Mouse (Mus musculus): ENCODE measurements around the gene Cenpf. TPM values are rescaled to one million over a fixed set of nuclear protein-coding genes. Genes with fewer than 3 reads are reported as not detected.

Gene Cenpf
- polyA plus RNA-seq, 1 experiment from 2014 or later: 26.1 TPM

GRCm38 (mm10) chr1:189639581-189639980, 48.3 kb downstream of the Cenpf start:
- DNase-seq (ENCODE audit: low read depth, low spot score) (no peak), ATAC-seq (no peak)
- no peaks in the 10 kb centered on the region for H3K27me3 ChIP-seq
- in situ Hi-C loops (cut with MboI; ENCODE audit: low pct_unique_long_range_greater_than_20kb): no loop called here
- TF ChIP-seq CTCF (IDR thresholded peaks at IDR 0.05): no peak
- ChIA-PET CTCF (no interaction called here), POLR2A (no interaction called here)

GRCm38 (mm10) chr1:189633791-189634190, 54.1 kb downstream of the Cenpf start:
- CTCF ChIA-PET: no interaction called here
- ATAC-seq (no peak), DNase-seq (ENCODE audit: low read depth, low spot score) (no peak)
- TF ChIP-seq CTCF (IDR thresholded peaks at IDR 0.05): no peak
- H3K27me3 ChIP-seq: no peaks in the 10 kb centered on the region
- POLR2A ChIA-PET: no interaction called here
- in situ Hi-C loops (cut with MboI; ENCODE audit: low pct_unique_long_range_greater_than_20kb): no loop called here

GRCm38 (mm10) chr1:189631906-189632675, 55.8 kb downstream of the Cenpf start:
- TF ChIP-seq CTCF (IDR thresholded peaks at IDR 0.05): no peak
- ATAC-seq (no peak), DNase-seq (ENCODE audit: low read depth, low spot score) (no peak)
- H3K27me3 ChIP-seq: no peaks in the 10 kb centered on the region
- in situ Hi-C loops (cut with MboI; ENCODE audit: low pct_unique_long_range_greater_than_20kb): no loop called here
- ChIA-PET CTCF (interaction anchor here (1.7 kb wide), 1 partner anchor 15 kb away, joined by 5 read pairs; no protein-coding TSS in a partner anchor), POLR2A (no interaction called here)

GRCm38 (mm10) chr1:189630026-189630425, 57.9 kb downstream of the Cenpf start:
- ChIA-PET CTCF (no interaction called here), POLR2A (no interaction called here)
- no peak for ATAC-seq
- TF ChIP-seq CTCF (IDR thresholded peaks at IDR 0.05): no peak
- no peak for DNase-seq (ENCODE audit: low read depth, low spot score)
- in situ Hi-C loops (cut with MboI; ENCODE audit: low pct_unique_long_range_greater_than_20kb): no loop called here
- H3K27me3 ChIP-seq: no peaks in the 10 kb centered on the region

- ATAC-seq (peak; percentile 59), DNase-seq (ENCODE audit: low read depth, low spot score) (peak; percentile 28)
- CTCF ChIA-PET: interaction anchor here (0.6 to 1.2 kb wide), 5 partner anchors 18 to 605 kb away, joined by 3 read pairs; no protein-coding TSS in a partner anchor
- POLR2A ChIA-PET: interaction anchor here (0.7 kb wide), 1 partner anchor 648 kb away, joined by 5 read pairs; no protein-coding TSS in a partner anchor
- peak; percentile 77 for TF ChIP-seq CTCF (IDR thresholded peaks at IDR 0.05)
- H3K27me3 ChIP-seq: no peaks in the 10 kb centered on the region
- in situ Hi-C loops (cut with MboI; ENCODE audit: low pct_unique_long_range_greater_than_20kb): loop anchor here (5.0 kb wide), 1 partner anchor 601 kb away; no protein-coding TSS in a partner anchor
Measured at GRCm38 (mm10) chr1:189627976-189628768, 59.7 kb downstream of the Cenpf start.

- POLR2A ChIA-PET: no interaction called here
- CTCF ChIA-PET: interaction anchor here (0.6 to 1.2 kb wide), 2 partner anchors 9 to 601 kb away, joined by 3 read pairs; no protein-coding TSS in a partner anchor
Measured at GRCm38 (mm10) chr1:189624756-189625155, 63.1 kb downstream of the Cenpf start.

GRCm38 (mm10) chr1:189618970-189619740, 68.7 kb downstream of the Cenpf start:
- TF ChIP-seq CTCF (IDR thresholded peaks at IDR 0.05): no peak
- in situ Hi-C loops (cut with MboI; ENCODE audit: low pct_unique_long_range_greater_than_20kb): no loop called here
- DNase-seq (ENCODE audit: low read depth, low spot score) (no peak), ATAC-seq (no peak)
- peaks cover 5% of the 10 kb centered on the region for H3K27me3 ChIP-seq
- ChIA-PET POLR2A (no interaction called here), CTCF (no interaction called here)

More at GRCm38 (mm10) chr1:189624756-189625155, 63.1 kb downstream of the Cenpf start:
- in situ Hi-C loops (cut with MboI; ENCODE audit: low pct_unique_long_range_greater_than_20kb): loop anchor here (5.0 kb wide), 1 partner anchor 597 kb away; no protein-coding TSS in a partner anchor
- no peak for TF ChIP-seq CTCF (IDR thresholded peaks at IDR 0.05)
- DNase-seq (ENCODE audit: low read depth, low spot score) (no peak), ATAC-seq (no peak)
- peaks cover 5% of the 10 kb centered on the region for H3K27me3 ChIP-seq

GRCm38 (mm10) chr1:189617381-189617780, 70.5 kb downstream of the Cenpf start:
- ChIA-PET POLR2A (no interaction called here), CTCF (no interaction called here)
- DNase-seq (ENCODE audit: low read depth, low spot score) (no peak), ATAC-seq (no peak)
- in situ Hi-C loops (cut with MboI; ENCODE audit: low pct_unique_long_range_greater_than_20kb): no loop called here
- peaks cover 11% of the 10 kb centered on the region for H3K27me3 ChIP-seq
- TF ChIP-seq CTCF (IDR thresholded peaks at IDR 0.05): no peak

- TF ChIP-seq CTCF (IDR thresholded peaks at IDR 0.05): no peak
- CTCF ChIA-PET: interaction anchor here (1.1 kb wide), 1 partner anchor 9 kb away, joined by 3 read pairs; no protein-coding TSS in a partner anchor
- ATAC-seq (no peak), DNase-seq (ENCODE audit: low read depth, low spot score) (no peak)
- peaks cover 18% of the 10 kb centered on the region for H3K27me3 ChIP-seq
- in situ Hi-C loops (cut with MboI; ENCODE audit: low pct_unique_long_range_greater_than_20kb): no loop called here
- POLR2A ChIA-PET: interaction anchor here (0.6 kb wide), 2 partner anchors 35 to 47 kb away, joined by 3 to 4 read pairs; no protein-coding TSS in a partner anchor
Measured at GRCm38 (mm10) chr1:189615246-189615645, 72.6 kb downstream of the Cenpf start.

- POLR2A ChIA-PET: no interaction called here
- DNase-seq (ENCODE audit: low read depth, low spot score) (no peak), ATAC-seq (no peak)
- TF ChIP-seq CTCF (IDR thresholded peaks at IDR 0.05): no peak
- CTCF ChIA-PET: no interaction called here
- in situ Hi-C loops (cut with MboI; ENCODE audit: low pct_unique_long_range_greater_than_20kb): no loop called here
- H3K27me3 ChIP-seq: peaks cover 26% of the 10 kb centered on the region
Measured at GRCm38 (mm10) chr1:189613076-189613475, 74.8 kb downstream of the Cenpf start.
